Mouse (Mus musculus): Measurements from ENCODE around the gene Bhlha9.

- no peak for TF ChIP-seq EP300 (IDR thresholded peaks at IDR 0.05; ENCODE audit: insufficient read depth, low read depth, low read length)
- no peak for TF ChIP-seq CTCF (IDR thresholded peaks at IDR 0.05)
- no peak for TF ChIP-seq POLR2A (IDR thresholded peaks at IDR 0.05; ENCODE audit: insufficient read depth, low read depth, low read length)
Observed at GRCm38 (mm10) chr11:76622566-76623205, 49.6 kb upstream of the Bhlha9 start.

All from heart, adult 2 months (tissue).